Mouse (Mus musculus): ENCODE results near the gene Chst15. TPM values are rescaled to one million over a fixed set of nuclear protein-coding genes. Genes with fewer than 3 reads are reported as not detected.

Gene Chst15
- polyA plus RNA-seq, 1 experiment, result 17.6 TPM

DNA sequence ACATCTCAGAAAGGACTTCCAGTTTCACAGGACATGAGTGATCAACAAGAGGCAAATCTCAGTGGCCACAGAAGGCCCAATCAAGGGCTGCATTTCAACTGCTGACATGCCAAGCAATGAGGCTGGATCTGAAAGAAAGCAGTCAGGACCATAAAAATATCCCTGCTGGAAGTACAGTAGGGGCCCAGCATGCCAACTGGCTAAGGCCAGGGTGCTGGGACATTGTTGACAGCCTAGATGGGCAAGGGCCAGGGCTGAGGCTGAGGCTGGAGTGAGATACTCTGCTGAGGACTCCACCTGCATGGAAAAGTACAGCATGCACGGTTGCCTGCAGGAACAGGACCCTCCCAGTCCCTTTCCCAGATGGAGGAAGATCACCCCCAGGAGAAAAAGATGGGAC lies 120.4 kb downstream of the Chst15 start:
- no peak overlapping the region for H3K27ac ChIP-seq (ENCODE audit: insufficient read depth, low read depth, low read length)
- TF ChIP-seq CTCF (conservative IDR thresholded peaks at IDR 0.05; ENCODE audit: insufficient read depth, insufficient read length, low read depth, low read length) (no peak), POLR2A (IDR thresholded peaks at IDR 0.05; ENCODE audit: low read depth, low read length) (no peak)
- no peak for DNase-seq
- H3K4me3 ChIP-seq (ENCODE audit: insufficient read depth, low read depth, low read length), result no peak overlapping the region
- H3K36me3 ChIP-seq (ENCODE audit: control insufficient read depth, insufficient read depth, low read length), result no peaks in the 10 kb centered on the region
- no peaks in the 10 kb centered on the region for H3K27me3 ChIP-seq (replicated peaks; ENCODE audit: control insufficient read depth, insufficient read depth, low read length)
- no peaks in the 10 kb centered on the region for H3K4me1 ChIP-seq (ENCODE audit: control insufficient read depth, insufficient read depth, low read length)
- 88% methylated on average over 1 of the region's 1 CpGs for WGBS

DNA sequence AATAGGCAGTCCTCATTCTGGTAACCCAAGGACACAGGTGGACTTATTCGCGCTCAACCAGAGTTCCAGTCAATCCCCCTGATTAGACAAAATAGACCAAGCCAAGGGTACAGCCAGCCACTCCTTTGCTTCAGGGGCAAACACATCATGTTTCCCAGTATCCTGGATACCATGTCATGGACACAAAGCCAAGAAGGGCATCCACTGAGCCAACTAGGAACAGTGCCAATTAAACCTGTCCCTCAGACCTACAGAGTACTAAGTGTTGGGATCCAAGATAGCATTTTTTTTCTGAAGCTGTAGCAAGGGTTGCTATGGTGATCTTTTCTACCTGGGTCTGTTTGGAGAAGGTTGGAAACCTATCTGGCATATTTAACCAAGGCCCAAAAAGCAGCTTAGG lies 123.4 kb downstream of the Chst15 start:
- H3K4me1 ChIP-seq (ENCODE audit: control insufficient read depth, insufficient read depth, low read length), result no peaks in the 10 kb centered on the region
- no peak for DNase-seq
- H3K36me3 ChIP-seq (ENCODE audit: control insufficient read depth, insufficient read depth, low read length), result no peaks in the 10 kb centered on the region
- H3K27me3 ChIP-seq (replicated peaks; ENCODE audit: control insufficient read depth, insufficient read depth, low read length), result no peaks in the 10 kb centered on the region
- no peak overlapping the region for H3K4me3 ChIP-seq (ENCODE audit: insufficient read depth, low read depth, low read length)
- no peak for TF ChIP-seq POLR2A (IDR thresholded peaks at IDR 0.05; ENCODE audit: low read depth, low read length)
- TF ChIP-seq CTCF (conservative IDR thresholded peaks at IDR 0.05; ENCODE audit: insufficient read depth, insufficient read length, low read depth, low read length), result no peak
- WGBS, result 98% methylated on average over 2 of the region's 2 CpGs
- H3K27ac ChIP-seq (ENCODE audit: insufficient read depth, low read depth, low read length), result no peak overlapping the region

DNA sequence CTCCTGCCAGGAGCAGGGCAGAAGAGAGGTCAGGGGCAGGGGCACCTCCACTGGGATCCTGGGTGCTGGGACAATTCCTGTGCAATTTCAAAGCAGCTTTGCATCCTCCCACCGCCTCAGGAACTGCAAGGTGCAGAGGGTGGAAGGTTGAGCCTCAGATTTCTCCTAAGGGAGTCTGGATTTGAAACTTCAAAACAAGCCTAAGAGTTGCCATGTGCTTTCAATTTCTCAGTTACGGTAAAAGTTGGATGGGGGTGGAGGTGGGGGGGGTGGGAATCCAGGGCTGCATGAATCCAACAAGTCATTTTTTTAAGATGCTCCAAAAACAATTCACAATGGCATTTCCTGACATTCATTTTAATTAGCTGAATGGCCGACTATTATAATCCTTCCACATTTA lies 129.6 kb downstream of the Chst15 start:
- WGBS, result 65% methylated on average over 3 of the region's 3 CpGs
- no peaks in the 10 kb centered on the region for H3K27me3 ChIP-seq (replicated peaks; ENCODE audit: control insufficient read depth, insufficient read depth, low read length)
- no peaks in the 10 kb centered on the region for H3K36me3 ChIP-seq (ENCODE audit: control insufficient read depth, insufficient read depth, low read length)
- no peaks in the 10 kb centered on the region for H3K4me1 ChIP-seq (ENCODE audit: control insufficient read depth, insufficient read depth, low read length)
- no peak for DNase-seq
- no peak overlapping the region for H3K4me3 ChIP-seq (ENCODE audit: insufficient read depth, low read depth, low read length)
- no peak for TF ChIP-seq CTCF (conservative IDR thresholded peaks at IDR 0.05; ENCODE audit: insufficient read depth, insufficient read length, low read depth, low read length)
- no peak for TF ChIP-seq POLR2A (IDR thresholded peaks at IDR 0.05; ENCODE audit: low read depth, low read length)
- no peak overlapping the region for H3K27ac ChIP-seq (ENCODE audit: insufficient read depth, low read depth, low read length)

Other genes starting within 250 kb of the Chst15 start
- 3.5 and 4.4 TPM in 2 replicates for gene Cpxm2, start 162.5 kb downstream of the Chst15 start, polyA plus RNA-seq (2012; rRNA removed)

Data from kidney, adult 2 months (tissue).